Mouse (Mus musculus) embryonic facial prominence, embryonic 11.5 days (tissue): ENCODE data around the gene Zbtb11. TPM values are rescaled to one million over a fixed set of nuclear protein-coding genes. Genes with fewer than 3 reads are reported as not detected.

Source experiments
- ATAC-seq: fragments of 200-750 bp; cut with Nextera tagmentation; replicated peaks from 2 replicates; pipeline ENCODE4 v1.8.0; 2017; ENCODE audit warnings: low read depth; ENCODE audit not compliant: insufficient number of reproducible peaks, low FRiP score, low TSS enrichment
- DNase-seq: peaks from one replicate; pipeline ENCODE4 v3.0.0-alpha.2; 2015; ENCODE audit warnings: low spot score
- H3K27ac ChIP-seq: fragments of 300-500 bp; sonication (generic); replicated peaks from 2 replicates; pipeline ENCODE4 v1.5.1; 2014; ENCODE audit warnings: mild to moderate bottlenecking, low read depth, low read length, control low read depth
- H3K27me3 ChIP-seq: fragments of 300-500 bp; sonication (generic); 2 replicates; pipeline ENCODE4 v1.6.1; 2014; ENCODE audit warnings: mild to moderate bottlenecking, low read length, moderate library complexity, mixed read lengths; ENCODE audit not compliant: control insufficient read depth, insufficient read depth
- H3K36me3 ChIP-seq: fragments of 300-500 bp; sonication (generic); replicated peaks from 2 replicates; pipeline ENCODE4 v1.6.1; 2014; ENCODE audit warnings: low read depth, mild to moderate bottlenecking, low read length, moderate library complexity, mixed read lengths; ENCODE audit not compliant: control insufficient read depth, insufficient read depth
- H3K4me1 ChIP-seq: fragments of 300-500 bp; sonication (generic); 2 replicates; pipeline ENCODE4 v1.6.1; 2014; ENCODE audit warnings: low read length, mixed read lengths; ENCODE audit not compliant: control insufficient read depth, insufficient read depth
- H3K4me2 ChIP-seq: fragments of 300-500 bp; sonication (generic); 2 replicates; pipeline ENCODE4 v1.6.1; 2014; ENCODE audit warnings: low read depth, mild to moderate bottlenecking, control low read depth, low read length, moderate library complexity
- H3K4me3 ChIP-seq: fragments of 300-500 bp; sonication (generic); 2 replicates; pipeline ENCODE4 v1.5.1; 2014; ENCODE audit warnings: low read depth, low read length, control low read depth
- H3K9ac ChIP-seq: fragments of 300-500 bp; sonication (generic); replicated peaks from 2 replicates; pipeline ENCODE4 v1.6.1; 2014; ENCODE audit warnings: mild to moderate bottlenecking, control low read depth, low read length
- H3K9me3 ChIP-seq: fragments of 300-500 bp; sonication (generic); replicated peaks from 2 replicates; pipeline ENCODE4 v1.6.1; 2016; ENCODE audit warnings: mild to moderate bottlenecking, low read length, inconsistent platforms, mixed read lengths; ENCODE audit not compliant: control insufficient read depth
- WGBS: fragments of 180-500 bp; shearing (Covaris S2); extraction: QIAGEN DNeasy Blood & Tissue Kit; methylation state at CpG from one replicate; pipeline ENCODE4 v1.1.7; 2014; 5-methylcytosine and 5-hydroxymethylcytosine counted together
- polyA plus RNA-seq: library from polyadenylated mRNA; unstranded; fragments of >200 nt; fragmentation: Nextera tagmentation; extraction: Ambion mirVana; gene quantifications from 2 replicates; pipeline ENCODE4 v1.2.1, GENCODE M21; 2014

The Zbtb11 gene
- 17.1 and 19.0 TPM in 2 replicates for polyA plus RNA-seq

GRCm38 (mm10) chr16:55973431-55974255 lies at the start of gene Zbtb11:
Zbtb11 (plus strand) TSS chr16:55973883.
- H3K4me1 ChIP-seq = no peaks in the 10 kb centered on the region
- no peaks in the 10 kb centered on the region for H3K9me3 ChIP-seq
- DNase-seq = peak; percentile 99
- H3K36me3 ChIP-seq = peaks cover 6% of the 10 kb centered on the region
- peak within 1 kb of the TSS; percentile 100 for H3K4me3 ChIP-seq
- H3K27me3 ChIP-seq = no peaks in the 10 kb centered on the region
- H3K27ac ChIP-seq = peak within 1 kb of the TSS; percentile 82
- peak; percentile 98 for ATAC-seq
- peak within 1 kb of the TSS; percentile 86 for H3K9ac ChIP-seq
- WGBS = under 1% methylated on average over 83 of the region's 86 CpGs
- H3K4me2 ChIP-seq = peak within 1 kb of the TSS; percentile 54

GRCm38 (mm10) chr16:55924010-55924409 lies 49.7 kb upstream of the Zbtb11 start:
- Histone ChIP-seq H3K36me3 (no peaks in the 10 kb centered on the region; the same call in none of the 2 replicates), H3K9ac (no peak overlapping the region), H3K9me3 (no peaks in the 10 kb centered on the region), H3K4me2 (no peak overlapping the region), H3K27me3 (no peaks in the 10 kb centered on the region), H3K4me3 (no peak overlapping the region), H3K27ac (no peak overlapping the region), H3K4me1 (no peaks in the 10 kb centered on the region)
- DNase-seq (no peak), ATAC-seq (no peak)
- WGBS = 88% methylated on average over 4 of the region's 4 CpGs

GRCm38 (mm10) chr16:55933681-55934343 lies 39.9 kb upstream of the Zbtb11 start:
- 1% methylated on average over 32 of the region's 32 CpGs for WGBS
- peak; percentile 54 for ATAC-seq
- peak; percentile 60 for DNase-seq
- Histone ChIP-seq H3K9me3 (no peaks in the 10 kb centered on the region), H3K27ac (peak overlapping the region; percentile 31; the same call in 1 of the 2 replicates), H3K36me3 (no peaks in the 10 kb centered on the region), H3K27me3 (no peaks in the 10 kb centered on the region), H3K9ac (peak overlapping the region; percentile 76), H3K4me2 (peak overlapping the region; percentile 68), H3K4me3 (peak overlapping the region; percentile 49), H3K4me1 (no peaks in the 10 kb centered on the region)

- under 1% methylated on average over 24 of the region's 24 CpGs for WGBS
- ATAC-seq (peak; percentile 99), DNase-seq (peak; percentile 94)
- peak within 1 kb of the TSS; percentile 68 for H3K4me2 ChIP-seq
- peak within 1 kb of the TSS; percentile 31; the same call in 1 of the 2 replicates for H3K27ac ChIP-seq
- no peaks in the 10 kb centered on the region for H3K27me3 ChIP-seq
- H3K4me1 ChIP-seq = no peaks in the 10 kb centered on the region
- no peaks in the 10 kb centered on the region for H3K9me3 ChIP-seq
- H3K4me3 ChIP-seq = peak within 1 kb of the TSS; percentile 49
- H3K36me3 ChIP-seq = no peaks in the 10 kb centered on the region
- peak within 1 kb of the TSS; percentile 76 for H3K9ac ChIP-seq
These were observed 39.1 kb upstream of the Zbtb11 start, which contains the start of gene Cep97 for GRCm38 (mm10) chr16:55934453-55935037. Cep97 (minus strand) TSS chr16:55934855.

GRCm38 (mm10) chr16:55938761-55939160 lies 34.9 kb upstream of the Zbtb11 start:
- no peaks in the 10 kb centered on the region for H3K4me1 ChIP-seq
- ATAC-seq = no peak
- H3K27ac ChIP-seq = no peak overlapping the region
- H3K4me3 ChIP-seq = no peak overlapping the region
- 88% methylated on average over 4 of the region's 4 CpGs for WGBS
- H3K4me2 ChIP-seq = no peak overlapping the region
- H3K9me3 ChIP-seq = no peaks in the 10 kb centered on the region
- no peak overlapping the region for H3K9ac ChIP-seq
- no peak for DNase-seq
- H3K27me3 ChIP-seq = no peaks in the 10 kb centered on the region
- H3K36me3 ChIP-seq = no peaks in the 10 kb centered on the region

GRCm38 (mm10) chr16:55939703-55940102 lies 34.0 kb upstream of the Zbtb11 start:
- no peaks in the 10 kb centered on the region for H3K27me3 ChIP-seq
- no peak overlapping the region for H3K4me3 ChIP-seq
- H3K4me2 ChIP-seq = no peak overlapping the region
- H3K9ac ChIP-seq = no peak overlapping the region
- DNase-seq (no peak), ATAC-seq (no peak)
- no peaks in the 10 kb centered on the region for H3K4me1 ChIP-seq
- WGBS = 79% methylated on average over 6 of the region's 6 CpGs
- no peaks in the 10 kb centered on the region for H3K36me3 ChIP-seq
- no peak overlapping the region for H3K27ac ChIP-seq
- H3K9me3 ChIP-seq = no peaks in the 10 kb centered on the region

- Histone ChIP-seq H3K27me3 (no peaks in the 10 kb centered on the region), H3K27ac (no peak overlapping the region), H3K9ac (no peak overlapping the region), H3K9me3 (no peaks in the 10 kb centered on the region), H3K4me2 (no peak overlapping the region), H3K4me3 (no peak overlapping the region), H3K36me3 (no peaks in the 10 kb centered on the region), H3K4me1 (no peaks in the 10 kb centered on the region)
- no peak for ATAC-seq
- no peak for DNase-seq
- 88% methylated on average over 4 of the region's 4 CpGs for WGBS
These were observed 32.9 kb upstream of the Zbtb11 start for GRCm38 (mm10) chr16:55940781-55941180.
